Mouse (Mus musculus) urinary bladder, adult 18-20 months (tissue): ENCODE data around the gene Coa7.
A peak's percentile ranks its signal among the peaks of the same experiment; 100 is the strongest.
"Not testable (repeated sequence)": the region's sequence is repeated elsewhere in the genome, so short reads cannot be mapped to it uniquely, and the experiment has no call there.

ENCODE experiments used
- DNase-seq, 2 experiments: peaks; one replicate each; pipeline ENCODE4 v3.0.0; 2022; ENCODE audit warnings: low spot score in 2 of 2, mixed read lengths in 2 of 2

The Coa7 gene

DNA sequence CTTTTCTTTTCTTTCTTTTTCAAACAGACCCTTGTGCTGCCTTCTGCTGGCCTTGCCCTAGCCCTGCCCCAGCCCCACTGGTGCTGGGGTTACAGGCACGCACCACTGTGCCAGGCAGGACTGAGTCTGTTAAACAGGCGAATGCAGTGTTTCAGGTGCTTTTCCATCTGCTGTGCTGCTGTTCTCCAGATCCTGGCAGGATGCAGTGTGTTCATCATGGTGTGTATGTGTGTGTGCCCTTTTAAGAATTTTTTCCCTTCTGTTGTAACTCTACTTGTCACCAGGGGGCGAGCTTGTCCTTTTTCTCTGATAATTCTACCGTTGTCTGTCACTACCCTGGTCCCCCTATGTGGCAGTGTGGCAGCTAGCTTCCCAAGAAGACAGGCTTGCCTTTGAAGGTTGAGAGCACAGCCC lies 11.3 kb downstream of the Coa7 start:
- no peak for DNase-seq

DNA sequence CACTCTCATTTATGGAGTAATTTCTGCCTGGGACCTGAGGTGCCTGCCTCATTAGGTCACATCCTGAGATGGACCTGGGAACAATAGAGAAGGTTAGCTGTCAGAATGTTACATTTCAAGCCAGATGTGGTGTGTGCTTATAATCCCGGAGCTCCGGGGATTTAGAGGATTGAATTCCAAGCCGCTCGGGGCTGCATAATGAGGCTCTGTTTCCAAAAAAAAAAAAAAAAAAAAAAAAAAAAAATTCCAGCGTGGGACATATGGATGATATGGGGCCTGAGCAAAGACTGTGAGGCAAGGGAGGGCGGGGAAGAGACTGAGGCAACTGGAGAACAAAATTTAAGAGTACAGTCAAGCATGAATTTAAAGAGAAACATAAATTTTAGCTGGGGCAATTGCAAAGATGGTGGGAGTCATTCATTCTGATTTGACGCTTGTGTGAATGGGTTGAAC lies 16.7 kb downstream of the Coa7 start:
- DNase-seq = no peak

DNA sequence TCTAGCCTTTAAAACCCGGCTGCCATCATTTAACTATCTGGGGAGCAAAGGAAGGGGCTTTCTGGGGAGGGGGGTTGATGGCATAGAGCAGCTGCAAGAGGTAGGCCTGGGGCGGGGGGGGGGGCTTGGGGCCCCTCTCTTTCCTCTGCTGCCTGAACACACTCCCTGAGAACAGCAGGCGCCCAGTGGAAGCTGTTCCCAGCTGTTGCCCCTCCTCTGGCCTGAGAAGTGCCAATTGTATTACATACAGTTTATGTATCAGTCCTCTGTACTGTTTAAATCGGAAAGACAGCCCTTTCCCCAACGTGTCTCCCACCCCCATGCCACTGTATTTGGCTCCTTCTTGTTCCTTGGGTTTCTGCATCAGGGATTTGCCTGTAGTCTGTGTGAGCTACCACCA lies 17.9 kb downstream of the Coa7 start:
- no peak for DNase-seq

DNA sequence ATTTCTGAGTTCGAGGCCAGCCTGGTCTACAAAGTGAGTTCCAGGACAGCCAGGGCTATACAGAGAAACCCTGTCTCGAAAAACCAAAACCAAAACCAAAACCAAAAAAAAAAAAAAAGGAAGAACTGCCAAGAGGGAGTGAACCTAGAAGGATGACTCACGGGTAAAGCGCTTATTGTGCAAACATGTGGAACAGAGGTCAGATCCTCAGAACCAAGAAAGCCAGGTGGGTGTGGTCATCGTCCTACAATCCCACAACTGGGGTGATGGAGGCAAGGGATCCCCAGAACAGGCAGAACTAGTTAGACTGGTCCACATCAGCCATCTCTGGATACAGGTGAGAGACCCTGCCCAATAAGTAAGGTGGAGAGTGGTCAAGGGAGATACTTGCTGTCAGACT lies 19.2 kb downstream of the Coa7 start:
- DNase-seq = peak; percentile 33 to 58

GRCm38 (mm10) chr4:108348256-108348875 lies 20.4 kb downstream of the Coa7 start:
- no peak for DNase-seq

DNA sequence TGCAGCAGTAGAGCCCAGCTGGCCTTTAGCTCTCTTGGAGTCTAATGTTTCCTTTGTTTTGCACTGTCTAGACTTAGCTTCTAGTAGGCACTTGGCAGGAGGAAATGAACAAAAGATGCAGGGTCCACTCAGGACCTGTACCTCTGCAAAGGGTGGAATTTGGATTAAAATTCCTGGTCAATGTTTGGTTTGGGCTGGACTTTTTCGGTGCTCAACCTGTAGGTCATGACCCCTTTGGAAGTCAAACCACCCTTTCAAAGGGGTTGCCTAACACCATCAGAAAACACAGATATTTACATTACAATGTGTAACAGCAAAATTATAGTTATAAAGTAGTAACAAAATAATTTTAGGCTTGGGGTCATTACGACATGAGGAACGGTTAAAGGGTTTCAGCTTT lies 21.1 kb downstream of the Coa7 start:
- DNase-seq = no peak

DNA sequence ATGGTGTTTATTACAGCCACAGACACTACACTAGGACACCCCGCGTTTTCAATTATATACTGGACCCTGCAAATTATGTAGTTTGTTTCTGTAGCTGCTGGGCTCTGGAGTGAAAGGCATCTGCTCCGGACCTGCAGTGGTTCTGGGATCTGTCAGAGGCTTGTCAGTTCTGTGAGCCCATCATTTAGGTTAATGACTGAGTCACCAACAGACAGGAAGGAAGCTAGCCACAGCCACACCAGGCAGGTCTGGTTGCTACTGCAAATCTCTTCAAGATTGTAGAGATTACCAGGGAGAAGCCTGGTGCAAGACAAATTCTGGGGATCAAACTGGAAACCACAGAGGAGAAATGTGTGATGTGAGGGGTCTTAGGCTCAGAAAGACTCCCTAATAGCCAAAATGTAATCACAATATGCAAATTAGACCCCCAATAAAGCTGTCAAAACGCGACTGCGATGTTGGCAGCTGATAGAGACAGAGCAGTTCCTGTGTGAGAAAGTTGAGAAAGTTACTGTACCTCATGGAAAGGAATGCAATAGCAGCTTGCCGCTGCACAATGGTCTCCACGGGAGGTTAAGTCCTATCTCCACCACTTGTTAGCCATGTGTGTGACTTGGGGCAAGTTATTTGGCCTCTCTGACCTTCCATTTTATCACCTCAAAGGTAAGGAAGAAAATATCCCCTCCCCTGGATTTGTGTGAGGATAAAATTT lies 22.1 kb downstream of the Coa7 start:
- DNase-seq = no peak

GRCm38 (mm10) chr4:108350819-108351218 lies 22.9 kb downstream of the Coa7 start:
- DNase-seq = no peak

GRCm38 (mm10) chr4:108353591-108353990 lies 25.7 kb downstream of the Coa7 start:
- not testable (repeated sequence) for DNase-seq

- no peak for DNase-seq
These were observed 29.5 kb downstream of the Coa7 start for GRCm38 (mm10) chr4:108357458-108357857.

DNA sequence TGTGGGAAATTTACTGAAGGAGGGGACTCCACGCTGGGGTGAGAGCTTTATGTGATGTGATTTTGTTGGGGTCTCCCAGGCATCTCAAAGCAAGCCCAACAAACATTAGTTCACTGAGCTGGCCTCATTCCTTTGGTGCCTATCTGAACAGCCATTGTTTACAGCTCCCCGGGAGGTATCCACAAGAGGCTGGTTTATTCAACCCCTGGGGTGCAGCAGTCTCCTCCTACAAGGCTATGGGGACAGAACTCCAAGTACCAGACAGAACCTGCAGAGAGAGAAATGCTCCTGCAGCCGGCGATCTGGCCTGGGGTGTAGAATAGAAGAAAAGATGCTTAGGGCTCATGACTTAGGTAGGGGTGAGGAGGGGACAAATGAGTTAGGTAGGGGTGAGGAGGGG lies 30.6 kb downstream of the Coa7 start:
- DNase-seq = no peak

- DNase-seq = no peak
These were observed 32.5 kb downstream of the Coa7 start for GRCm38 (mm10) chr4:108360136-108361055.

DNA sequence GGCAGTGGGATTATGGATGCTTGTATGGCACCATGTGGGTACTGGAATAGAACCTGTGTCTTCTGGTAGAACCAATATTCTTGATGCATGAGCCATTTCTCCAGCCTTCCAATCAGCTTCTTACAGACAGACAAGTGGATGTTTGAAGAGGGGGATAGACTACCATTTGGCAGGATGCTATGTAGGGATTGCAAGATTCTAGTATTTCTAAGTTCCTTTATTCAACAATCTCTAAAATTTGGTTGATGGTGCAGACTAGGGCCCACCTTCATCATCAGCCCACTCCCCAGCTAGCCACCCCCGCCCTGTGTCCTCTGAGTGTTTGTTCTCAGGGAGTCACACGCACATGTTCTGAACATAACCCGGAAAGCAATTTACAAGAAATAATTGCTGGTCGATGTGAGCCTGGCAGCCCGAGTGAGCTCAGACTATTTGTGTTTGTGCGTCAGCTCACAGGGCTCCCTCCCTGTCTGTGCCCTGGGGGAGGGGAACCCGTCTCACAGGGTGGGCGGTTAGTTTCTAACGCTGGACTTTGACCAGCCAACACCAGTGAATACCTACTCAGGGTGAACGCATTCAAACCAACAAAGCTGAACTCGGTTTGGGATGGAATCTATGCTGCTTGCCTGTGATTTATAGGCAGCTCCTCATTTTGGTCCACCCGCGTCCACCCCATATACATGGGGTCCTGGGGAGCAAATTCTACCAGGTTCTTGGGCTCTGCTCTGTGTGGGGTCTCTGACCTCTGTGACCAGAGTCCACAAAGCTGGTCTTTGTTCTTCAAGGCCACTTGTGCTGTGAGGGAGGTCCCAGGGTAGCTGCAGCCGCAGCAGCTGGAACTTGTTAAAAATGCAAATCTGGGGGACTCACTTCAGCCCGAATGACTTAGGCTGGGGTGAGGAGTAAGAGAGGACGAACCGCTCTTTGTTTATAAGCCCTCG lies 34.7 kb downstream of the Coa7 start:
- DNase-seq = no peak

DNA sequence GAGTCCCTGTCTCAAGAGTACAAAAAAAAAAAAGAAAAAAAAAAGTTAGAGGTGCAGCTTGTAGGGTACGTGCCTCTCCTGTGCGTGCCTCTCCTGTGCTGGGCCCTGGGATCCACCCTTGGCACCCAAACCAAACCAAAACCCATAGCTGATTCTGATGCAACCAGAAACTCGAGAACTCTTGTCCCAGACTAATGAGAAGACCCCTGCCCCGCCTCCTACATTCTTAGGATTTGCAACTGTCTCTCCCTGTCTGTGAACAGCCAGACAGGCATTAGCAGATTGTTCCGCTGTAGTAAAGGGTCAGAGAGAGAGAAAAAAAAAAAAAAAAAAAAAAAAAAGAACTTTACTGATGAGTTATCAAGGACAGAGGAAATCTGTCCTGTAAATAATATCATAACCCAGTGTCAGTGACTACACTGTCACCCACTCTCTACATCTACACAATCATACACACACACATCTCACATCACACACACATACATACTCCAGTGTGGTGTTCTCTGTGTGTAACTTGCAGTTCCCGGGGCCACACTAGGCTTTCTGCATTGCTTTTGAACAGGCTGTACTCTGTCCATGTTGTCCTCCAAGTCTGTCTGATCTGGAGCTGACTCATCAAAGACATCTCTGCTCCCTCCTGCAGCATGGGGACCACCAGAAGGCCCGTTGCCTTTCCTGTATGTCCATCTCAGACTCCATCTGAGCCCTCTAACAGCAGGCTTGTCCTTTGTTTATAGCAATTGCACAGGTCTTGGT lies 35.6 kb downstream of the Coa7 start:
- DNase-seq = no peak

DNA sequence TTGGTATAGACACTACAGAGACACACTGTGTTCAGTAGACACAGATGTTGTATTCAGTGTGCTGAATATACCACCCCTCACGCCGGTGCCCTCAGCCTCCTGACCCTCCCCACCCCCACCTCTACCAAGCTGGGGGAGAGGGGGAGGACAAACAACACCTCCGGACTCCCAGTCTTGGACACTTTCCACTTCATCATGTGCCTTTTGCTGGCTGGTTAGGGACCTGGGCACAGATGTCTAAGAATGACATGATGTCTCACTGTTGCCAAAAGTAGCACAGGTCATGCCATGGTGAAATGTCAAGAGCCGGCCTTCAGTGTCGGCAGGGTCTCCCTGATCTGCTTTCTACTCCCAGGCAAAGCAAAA lies 36.2 kb downstream of the Coa7 start:
- DNase-seq = no peak

DNA sequence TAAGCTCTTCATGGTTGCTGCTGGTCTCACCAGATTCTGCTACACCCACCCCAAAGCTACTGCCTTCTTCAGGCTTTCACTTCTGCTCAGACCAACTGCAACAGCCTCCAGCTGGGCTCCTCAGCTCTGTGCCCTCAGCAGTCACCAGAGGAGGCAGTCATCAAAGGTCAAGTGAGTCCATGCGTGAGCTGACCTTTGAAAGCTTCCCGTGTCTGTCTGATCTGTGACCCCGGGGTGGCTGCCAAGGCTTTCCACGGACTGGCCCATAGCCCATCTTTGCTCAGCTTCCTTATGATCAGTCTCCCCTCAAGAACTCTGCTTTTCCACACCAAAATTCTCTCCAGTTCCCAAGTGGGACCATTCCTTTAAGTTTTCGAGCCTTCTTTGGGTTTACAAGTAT lies 41.3 kb downstream of the Coa7 start:
- DNase-seq = no peak

GRCm38 (mm10) chr4:108370409-108370808 lies 42.5 kb downstream of the Coa7 start:
- no peak for DNase-seq

- no peak for DNase-seq
These were observed 43.5 kb downstream of the Coa7 start for GRCm38 (mm10) chr4:108371421-108371820.

GRCm38 (mm10) chr4:108372166-108372565 lies 44.2 kb downstream of the Coa7 start:
- DNase-seq = no peak

GRCm38 (mm10) chr4:108379476-108379875 lies 51.5 kb downstream of the Coa7 start:
- DNase-seq = no peak

- DNase-seq = no peak
These were observed 52.2 kb downstream of the Coa7 start for GRCm38 (mm10) chr4:108380146-108380545.
